Comparison of ENCODE assay signal across 8 mouse cellular contexts in genomic region chr15:80010182-80010558, GRCm38 (mm10). TPM values are rescaled to one million over a fixed set of nuclear protein-coding genes. Genes with fewer than 3 reads are reported as not detected.
A peak's percentile ranks its signal among the peaks of the same experiment; 100 is the strongest.
DNase-seq lines count a peak whose midpoint lies in the region; ATAC-seq and TF ChIP-seq lines count a peak whose summit lies in the region.

No protein-coding gene starts in this region.

- no peaks in the 10 kb centered on the region for H3K36me3 ChIP-seq in intestine, embryonic 15.5 days
- no peaks in the 10 kb centered on the region for H3K36me3 ChIP-seq in myocyte (ENCODE audit: control insufficient read depth, insufficient read depth)

- WGBS in intestine, embryonic 15.5 days, result 36% methylated on average over 7 of the region's 7 CpGs

- no peak for ATAC-seq in intestine, embryonic 15.5 days
- ATAC-seq in granulocyte monocyte progenitor cell, adult 5-6 weeks (replicated peaks; ENCODE audit: poor library complexity, severe bottlenecking), result no peak

- DNase-seq in left cerebral cortex, adult 18-20 months (ENCODE audit: low spot score in 2 of 2), result peak; percentile 63 to 79
- DNase-seq in left cerebral cortex, adult 11 months (ENCODE audit: low spot score), result no peak
- DNase-seq in fibroblast of lung, adult 2 months (ENCODE audit: low read depth), result peak; percentile 49
- no peak for DNase-seq in adrenal gland, postnatal 25 days
- no peak for DNase-seq in ovary, adult 18-20 months (ENCODE audit: low spot score)

- peaks cover 39% of the 10 kb centered on the region for H3K27me3 ChIP-seq in intestine, embryonic 15.5 days (replicated peaks)
- H3K27me3 ChIP-seq in myocyte (ENCODE audit: control insufficient read depth, insufficient read depth, insufficient read length), result no peaks in the 10 kb centered on the region

- no peaks in the 10 kb centered on the region for H3K9me3 ChIP-seq in intestine, embryonic 15.5 days

- no peak for TF ChIP-seq POLR2A in myocyte (IDR thresholded peaks at IDR 0.05; ENCODE audit: insufficient read length, low read depth)

- no peak overlapping the region for H3K4me3 ChIP-seq in intestine, embryonic 15.5 days (replicated peaks)
- H3K4me3 ChIP-seq in myocyte, result no peak overlapping the region

- peaks cover 74% of the 10 kb centered on the region for H3K79me2 ChIP-seq in myocyte (ENCODE audit: control insufficient read depth, insufficient read depth)

- no peak overlapping the region for H3K9ac ChIP-seq in intestine, embryonic 15.5 days

- no peak overlapping the region for H3K27ac ChIP-seq in intestine, embryonic 15.5 days

- H3K4me1 ChIP-seq in intestine, embryonic 15.5 days (replicated peaks), result peaks cover 54% of the 10 kb centered on the region

- H3K4me2 ChIP-seq in intestine, embryonic 15.5 days (replicated peaks), result peak overlapping the region; percentile 27
- H3K4me2 ChIP-seq in myocyte (ENCODE audit: low read depth), result peak overlapping the region; percentile 39

- no peak overlapping the region for H3ac ChIP-seq in myocyte (ENCODE audit: control insufficient read depth, insufficient read length)

TF ChIP-seq in myocyte, 11 proteins besides CTCF, POLR2A, EP300 and RAD21:
- TF ChIP-seq SRF (IDR thresholded peaks at IDR 0.05; ENCODE audit: control insufficient read depth, insufficient read length, low read depth) (no peak), MAX (IDR thresholded peaks at IDR 0.05; ENCODE audit: low read depth) (no peak), CEBPB (IDR thresholded peaks at IDR 0.05; ENCODE audit: insufficient read depth, poor library complexity, severe bottlenecking) (no peak), POLR2AphosphoS2 (IDR thresholded peaks at IDR 0.05; ENCODE audit: insufficient read length, low read depth) (no peak), MYOG (IDR thresholded peaks at IDR 0.05; ENCODE audit: control insufficient read depth in 1 of 3, insufficient read depth in 1 of 3, insufficient read length in 2 of 3, low read depth in 2 of 3) (no peak), TCF3 (IDR thresholded peaks at IDR 0.05; ENCODE audit: insufficient read length, low read depth) (no peak), MYOD1 (IDR thresholded peaks at IDR 0.05; ENCODE audit: control insufficient read depth in 1 of 3, insufficient read length in 2 of 3, low read depth in 2 of 3) (no peak), USF1 (IDR thresholded peaks at IDR 0.05; ENCODE audit: low read depth) (no peak)

RNA-seq across cellular contexts. Expression of gene Pdgfb, which starts 4.6 kb away (rescaled TPM):
- total RNA-seq in left cerebral cortex, adult 18-20 months (2021), result 10 to 100 TPM; 28.5 to 37.6 TPM
- 7.2 and 8.3 TPM in 2 replicates for polyA plus RNA-seq in intestine, embryonic 15.5 days (2015; fragmentation: Nextera tagmentation; extraction: Ambion mirVana)
- polyA plus RNA-seq in myocyte (2012; fragmentation: generic; extraction: Trizol), result 21.7 TPM
- total RNA-seq in adrenal gland, postnatal 25 days (2021), result 48.1 and 48.6 TPM in 2 replicates
- total RNA-seq in granulocyte monocyte progenitor cell, adult 5-6 weeks (2014; fragmentation: Nextera tagmentation), result 0.30 TPM in 1 of 2 replicates, not detected in the other
- 0.13 and 0.26 TPM in 2 replicates for total RNA-seq in granulocyte monocyte progenitor cell, adult 5-6 weeks (2017)

RNA-seq across cellular contexts. Expression of gene Cbx7, which starts 39.3 kb away (rescaled TPM):
- total RNA-seq in left cerebral cortex, adult 18-20 months (2021), result 10 to 100 TPM; 59.6 to 61.7 TPM
- 3.9 and 4.6 TPM in 2 replicates for polyA plus RNA-seq in intestine, embryonic 15.5 days (2015; fragmentation: Nextera tagmentation; extraction: Ambion mirVana)
- 4.7 TPM for polyA plus RNA-seq in myocyte (2012; fragmentation: generic; extraction: Trizol)
- 15.7 and 22.4 TPM in 2 replicates for total RNA-seq in adrenal gland, postnatal 25 days (2021)
- total RNA-seq in granulocyte monocyte progenitor cell, adult 5-6 weeks (2014; fragmentation: Nextera tagmentation), result 3.4 and 3.7 TPM in 2 replicates
- total RNA-seq in granulocyte monocyte progenitor cell, adult 5-6 weeks (2017), result 0.26 and 1.7 TPM in 2 replicates

Comparison
In these comparisons a context has a peak if more than half of its experiments do, and no peak if none do; other contexts are left out.
1. DNase-seq: peak in left cerebral cortex, adult 18-20 months (2 of 2) and fibroblast of lung, adult 2 months (single experiment); none in left cerebral cortex, adult 11 months (single experiment), adrenal gland, postnatal 25 days (single experiment) and ovary, adult 18-20 months (single experiment).
2. RNA of gene Pdgfb, which starts 4.6 kb away (total RNA-seq): 48.1 to 48.6 TPM in adrenal gland, postnatal 25 days and 28.5 to 37.6 TPM in left cerebral cortex, adult 18-20 months; 0.13 to 0.30 TPM in granulocyte monocyte progenitor cell, adult 5-6 weeks; every median in the first group is over 10 times any median in the second.